Mouse (Mus musculus): ENCODE measurements around the gene Il21. TPM values are rescaled to one million over a fixed set of nuclear protein-coding genes. Genes with fewer than 3 reads are reported as not detected.
A peak's percentile ranks its signal among the peaks of the same experiment; 100 is the strongest.

Il21 gene
- polyA plus RNA-seq, 2 experiments: not detected

- no peaks in the 10 kb centered on the region for H3K4me1 ChIP-seq (replicated peaks; ENCODE audit: control insufficient read depth in 2 of 2, insufficient read depth in 2 of 2, low read length in 1 of 2)
- no peak for ATAC-seq (ENCODE audit: insufficient read depth)
- TF ChIP-seq CTCF (IDR thresholded peaks at IDR 0.05; ENCODE audit: low read depth) (peak; percentile 56), EP300 (IDR thresholded peaks at IDR 0.05; ENCODE audit: low read depth) (no peak)
- H3K27ac ChIP-seq: no peak overlapping the region
- H3K4me3 ChIP-seq (ENCODE audit: insufficient read depth in 1 of 2, low read depth in 2 of 2, low read length in 2 of 2): no peak overlapping the region
- WGBS (ENCODE audit: insufficient replicate concordance): 31% methylated on average over 4 of the region's 4 CpGs
- no peaks in the 10 kb centered on the region for H3K9me3 ChIP-seq (ENCODE audit: control insufficient read depth, low read length)
- H3K36me3 ChIP-seq (replicated peaks; ENCODE audit: control insufficient read depth, insufficient read depth, low read depth): no peaks in the 10 kb centered on the region
- H3K27me3 ChIP-seq (ENCODE audit: control insufficient read depth, insufficient read depth, low read length): no peaks in the 10 kb centered on the region
- DNase-seq (ENCODE audit: low read depth in 3 of 3, low spot score in 3 of 3): peak in 1 of 3 experiments; percentile 13
- H3K4me2 ChIP-seq (ENCODE audit: low read depth): no peak overlapping the region
- no peak overlapping the region for H3K9ac ChIP-seq (replicated peaks)
These were observed 13.4 kb downstream of the Il21 start for GRCm38 (mm10) chr3:37219071-37219470.

GRCm38 (mm10) chr3:37205226-37205800 lies 27.1 kb downstream of the Il21 start:
- Histone ChIP-seq H3K9me3 (ENCODE audit: control insufficient read depth, low read length) (no peaks in the 10 kb centered on the region), H3K27me3 (ENCODE audit: control insufficient read depth, insufficient read depth, low read length) (no peaks in the 10 kb centered on the region), H3K4me2 (ENCODE audit: low read depth) (no peak overlapping the region), H3K4me3 (ENCODE audit: insufficient read depth in 1 of 2, low read depth in 2 of 2, low read length in 2 of 2) (no peak overlapping the region), H3K36me3 (replicated peaks; ENCODE audit: control insufficient read depth, insufficient read depth, low read depth) (no peaks in the 10 kb centered on the region), H3K4me1 (replicated peaks; ENCODE audit: control insufficient read depth in 2 of 2, insufficient read depth in 2 of 2, low read length in 1 of 2) (peaks cover 0 to 7% of the 10 kb centered on the region in 2 experiments; a peak in 2 of 4 replicates), H3K9ac (replicated peaks) (no peak overlapping the region), H3K27ac (no peak overlapping the region)
- ATAC-seq (ENCODE audit: insufficient read depth) (no peak), DNase-seq (ENCODE audit: low read depth in 3 of 3, low spot score in 3 of 3) (no peak)
- TF ChIP-seq CTCF (IDR thresholded peaks at IDR 0.05; ENCODE audit: low read depth): no peak
- no peak for TF ChIP-seq EP300 (IDR thresholded peaks at IDR 0.05; ENCODE audit: low read depth)
- 24% methylated on average over 8 of the region's 8 CpGs for WGBS (ENCODE audit: insufficient replicate concordance)

GRCm38 (mm10) chr3:37204556-37204955 lies 27.9 kb downstream of the Il21 start:
- H3K9ac ChIP-seq (replicated peaks): peak overlapping the region; percentile 59
- peak overlapping the region; percentile 58 to 69 for H3K4me3 ChIP-seq (ENCODE audit: insufficient read depth in 1 of 2, low read depth in 2 of 2, low read length in 2 of 2)
- TF ChIP-seq CTCF (IDR thresholded peaks at IDR 0.05; ENCODE audit: low read depth): peak; percentile 66
- no peak for TF ChIP-seq EP300 (IDR thresholded peaks at IDR 0.05; ENCODE audit: low read depth)
- no peaks in the 10 kb centered on the region for H3K27me3 ChIP-seq (ENCODE audit: control insufficient read depth, insufficient read depth, low read length)
- peak overlapping the region; percentile 78 for H3K4me2 ChIP-seq (ENCODE audit: low read depth)
- peaks cover 0 to 7% of the 10 kb centered on the region in 2 experiments; a peak in 2 of 4 replicates for H3K4me1 ChIP-seq (replicated peaks; ENCODE audit: control insufficient read depth in 2 of 2, insufficient read depth in 2 of 2, low read length in 1 of 2)
- no peaks in the 10 kb centered on the region for H3K36me3 ChIP-seq (replicated peaks; ENCODE audit: control insufficient read depth, insufficient read depth, low read depth)
- 21% methylated on average over 6 of the region's 6 CpGs for WGBS (ENCODE audit: insufficient replicate concordance)
- H3K9me3 ChIP-seq (ENCODE audit: control insufficient read depth, low read length): no peaks in the 10 kb centered on the region
- H3K27ac ChIP-seq: no peak overlapping the region
- ATAC-seq (ENCODE audit: insufficient read depth) (no peak), DNase-seq (ENCODE audit: low read depth in 3 of 3, low spot score in 3 of 3) (no peak)

- peak overlapping the region; percentile 59 for H3K9ac ChIP-seq (replicated peaks)
- no peaks in the 10 kb centered on the region for H3K27me3 ChIP-seq (ENCODE audit: control insufficient read depth, insufficient read depth, low read length)
- WGBS (ENCODE audit: insufficient replicate concordance): under 1% methylated on average over 11 of the region's 11 CpGs
- H3K4me2 ChIP-seq (ENCODE audit: low read depth): peak overlapping the region; percentile 78
- no peaks in the 10 kb centered on the region for H3K36me3 ChIP-seq (replicated peaks; ENCODE audit: control insufficient read depth, insufficient read depth, low read depth)
- peak overlapping the region; percentile 58 to 69 for H3K4me3 ChIP-seq (ENCODE audit: insufficient read depth in 1 of 2, low read depth in 2 of 2, low read length in 2 of 2)
- no peak for TF ChIP-seq EP300 (IDR thresholded peaks at IDR 0.05; ENCODE audit: low read depth)
- TF ChIP-seq CTCF (IDR thresholded peaks at IDR 0.05; ENCODE audit: low read depth): peak; percentile 82
- H3K4me1 ChIP-seq (replicated peaks; ENCODE audit: control insufficient read depth in 2 of 2, insufficient read depth in 2 of 2, low read length in 1 of 2): peaks cover 0 to 7% of the 10 kb centered on the region in 2 experiments; a peak in 2 of 4 replicates
- no peak overlapping the region for H3K27ac ChIP-seq
- no peaks in the 10 kb centered on the region for H3K9me3 ChIP-seq (ENCODE audit: control insufficient read depth, low read length)
- peak; percentile 60 to 72 (median 68) for DNase-seq (ENCODE audit: low read depth in 3 of 3, low spot score in 3 of 3)
- peak; percentile 53; the same call in 1 of the 2 replicates for ATAC-seq (ENCODE audit: insufficient read depth)
These were observed 28.4 kb downstream of the Il21 start for GRCm38 (mm10) chr3:37203984-37204428.

GRCm38 (mm10) chr3:37202856-37203255 lies 29.6 kb downstream of the Il21 start:
- Histone ChIP-seq H3K4me2 (ENCODE audit: low read depth) (no peak overlapping the region), H3K9ac (replicated peaks) (no peak overlapping the region), H3K4me1 (replicated peaks; ENCODE audit: control insufficient read depth in 2 of 2, insufficient read depth in 2 of 2, low read length in 1 of 2) (peaks cover 0 to 7% of the 10 kb centered on the region in 2 experiments; a peak in 2 of 4 replicates), H3K27ac (no peak overlapping the region), H3K27me3 (ENCODE audit: control insufficient read depth, insufficient read depth, low read length) (no peaks in the 10 kb centered on the region), H3K36me3 (replicated peaks; ENCODE audit: control insufficient read depth, insufficient read depth, low read depth) (no peaks in the 10 kb centered on the region), H3K9me3 (ENCODE audit: control insufficient read depth, low read length) (no peaks in the 10 kb centered on the region), H3K4me3 (ENCODE audit: insufficient read depth in 1 of 2, low read depth in 2 of 2, low read length in 2 of 2) (no peak overlapping the region)
- DNase-seq (ENCODE audit: low read depth in 3 of 3, low spot score in 3 of 3): no peak
- 45% methylated on average over 7 of the region's 7 CpGs for WGBS (ENCODE audit: insufficient replicate concordance)
- ATAC-seq (ENCODE audit: insufficient read depth): no peak
- TF ChIP-seq CTCF (IDR thresholded peaks at IDR 0.05; ENCODE audit: low read depth) (no peak), EP300 (IDR thresholded peaks at IDR 0.05; ENCODE audit: low read depth) (no peak)

Measured in liver, embryonic 14.5 days (tissue).